Mouse (Mus musculus) embryonic facial prominence, embryonic 14.5 days (tissue): ENCODE results near the gene Plekhm1. TPM values are rescaled to one million over a fixed set of nuclear protein-coding genes. Genes with fewer than 3 reads are reported as not detected.

Experiments
- ATAC-seq: fragments of 200-750 bp; cut with Nextera tagmentation; 2 replicates; pipeline ENCODE4 v1.8.0; 2017; ENCODE audit warnings: low read depth, moderate number of reproducible peaks, moderate TSS enrichment
- DNase-seq: peaks from one replicate; pipeline ENCODE4 v3.0.0-alpha.2; 2015; ENCODE audit warnings: low spot score
- H3K27ac ChIP-seq: fragments of 300-500 bp; sonication (generic); replicated peaks from 2 replicates; pipeline ENCODE4 v1.5.1; 2014; ENCODE audit warnings: low read depth, mild to moderate bottlenecking, low read length, moderate library complexity
- H3K27me3 ChIP-seq: fragments of 300-500 bp; sonication (generic); replicated peaks from 2 replicates; pipeline ENCODE4 v1.6.1; 2014; ENCODE audit warnings: low read length; ENCODE audit not compliant: control insufficient read depth, insufficient read depth
- H3K36me3 ChIP-seq: fragments of 300-500 bp; sonication (generic); 2 replicates; pipeline ENCODE4 v1.6.1; 2014; ENCODE audit warnings: low read length, mixed read lengths; ENCODE audit not compliant: control insufficient read depth, insufficient read depth
- H3K4me1 ChIP-seq: fragments of 300-500 bp; sonication (generic); 2 replicates; pipeline ENCODE4 v1.6.1; 2014; ENCODE audit warnings: antibody characterized with exemption, low read length; ENCODE audit not compliant: control insufficient read depth, insufficient read depth
- H3K4me2 ChIP-seq: fragments of 300-500 bp; sonication (generic); 2 replicates; pipeline ENCODE4 v1.6.1; 2014; ENCODE audit warnings: low read depth, mild to moderate bottlenecking, low read length, moderate library complexity, mixed read lengths
- H3K4me3 ChIP-seq: fragments of 300-500 bp; sonication (generic); 2 replicates; pipeline ENCODE4 v1.5.1; 2014; ENCODE audit warnings: low read depth, mild to moderate bottlenecking, low read length
- H3K9ac ChIP-seq: fragments of 300-500 bp; sonication (generic); 2 replicates; pipeline ENCODE4 v1.6.1; 2014; ENCODE audit warnings: low read depth, mild to moderate bottlenecking, low read length, moderate library complexity, mixed read lengths
- H3K9me3 ChIP-seq: fragments of 300-500 bp; sonication (generic); 2 replicates; pipeline ENCODE4 v1.6.1; 2016; ENCODE audit warnings: low read length; ENCODE audit not compliant: control insufficient read depth
- WGBS: fragments of 180-500 bp; shearing (Covaris S2); extraction: QIAGEN DNeasy Blood & Tissue Kit; methylation state at CpG from one replicate; pipeline ENCODE4 v1.1.7; 2014; 5-methylcytosine and 5-hydroxymethylcytosine counted together
- polyA plus RNA-seq: library from polyadenylated mRNA; unstranded; fragments of >200 nt; fragmentation: Nextera tagmentation; extraction: Ambion mirVana; gene quantifications from 2 replicates; pipeline ENCODE4 v1.2.1, GENCODE M21; 2014

Plekhm1 gene
- polyA plus RNA-seq, 1 experiment from 2014 or later = 8.1 TPM

- no peak overlapping the region for H3K4me3 ChIP-seq
- DNase-seq = no peak
- no peaks in the 10 kb centered on the region for H3K9me3 ChIP-seq
- WGBS = 85% methylated on average over 2 of the region's 2 CpGs
- H3K36me3 ChIP-seq = no peaks in the 10 kb centered on the region
- no peak for ATAC-seq
- H3K9ac ChIP-seq = no peak overlapping the region
- H3K4me1 ChIP-seq = peaks cover 15% of the 10 kb centered on the region
- H3K27me3 ChIP-seq = peaks cover 22% of the 10 kb centered on the region
- no peak overlapping the region for H3K27ac ChIP-seq
- H3K4me2 ChIP-seq = no peak overlapping the region
These were observed 75.3 kb downstream of the Plekhm1 start for GRCm38 (mm10) chr11:103337180-103337579.

- Histone ChIP-seq H3K4me2 (no peak overlapping the region), H3K4me3 (no peak overlapping the region), H3K27ac (no peak overlapping the region; the same call in 1 of the 2 replicates), H3K27me3 (peaks cover 22% of the 10 kb centered on the region), H3K4me1 (peaks cover 15% of the 10 kb centered on the region), H3K36me3 (no peaks in the 10 kb centered on the region), H3K9me3 (no peaks in the 10 kb centered on the region), H3K9ac (0 out of 2 replicates have a peak overlapping the region, but pooled peaks have one; percentile 3)
- WGBS = 81% methylated on average over 5 of the region's 5 CpGs
- DNase-seq (no peak), ATAC-seq (no peak)
These were observed 76.9 kb downstream of the Plekhm1 start for GRCm38 (mm10) chr11:103335561-103335960.

- ATAC-seq = peak; percentile 62; the same call in 1 of the 2 replicates
- H3K27ac ChIP-seq = no peak overlapping the region
- no peak overlapping the region for H3K4me2 ChIP-seq
- WGBS = 72% methylated on average over 9 of the region's 9 CpGs
- no peak overlapping the region for H3K4me3 ChIP-seq
- H3K9me3 ChIP-seq = no peaks in the 10 kb centered on the region
- peaks cover 22% of the 10 kb centered on the region for H3K27me3 ChIP-seq
- no peaks in the 10 kb centered on the region for H3K36me3 ChIP-seq
- peak; percentile 79 for DNase-seq
- H3K9ac ChIP-seq = no peak overlapping the region
- H3K4me1 ChIP-seq = peaks cover 11% of the 10 kb centered on the region
These were observed 77.6 kb downstream of the Plekhm1 start for GRCm38 (mm10) chr11:103334925-103335324.

- DNase-seq (peak; percentile 62), ATAC-seq (peak; percentile 37; the same call in 1 of the 2 replicates)
- H3K4me2 ChIP-seq = peak overlapping the region; percentile 46
- H3K4me3 ChIP-seq = peak overlapping the region; percentile 22
- H3K36me3 ChIP-seq = no peaks in the 10 kb centered on the region
- H3K27ac ChIP-seq = no peak overlapping the region
- no peaks in the 10 kb centered on the region for H3K9me3 ChIP-seq
- H3K27me3 ChIP-seq = peaks cover 22% of the 10 kb centered on the region
- WGBS = 13% methylated on average over 38 of the region's 40 CpGs
- peaks cover 9% of the 10 kb centered on the region for H3K4me1 ChIP-seq
- H3K9ac ChIP-seq = peak overlapping the region; percentile 37; the same call in 1 of the 2 replicates
These were observed 78.6 kb downstream of the Plekhm1 start for GRCm38 (mm10) chr11:103333719-103334398.

GRCm38 (mm10) chr11:103332890-103333651 lies 79.4 kb downstream of the Plekhm1 start:
- H3K27me3 ChIP-seq = peaks cover 22% of the 10 kb centered on the region
- peak overlapping the region; percentile 22 for H3K4me3 ChIP-seq
- WGBS = 23% methylated on average over 31 of the region's 34 CpGs
- no peak overlapping the region for H3K27ac ChIP-seq
- H3K4me2 ChIP-seq = peak overlapping the region; percentile 46
- no peak for DNase-seq
- peak; percentile 3; the same call in 1 of the 2 replicates for ATAC-seq
- H3K4me1 ChIP-seq = peaks cover 9% of the 10 kb centered on the region
- H3K9ac ChIP-seq = peak overlapping the region; percentile 28; the same call in 1 of the 2 replicates
- no peaks in the 10 kb centered on the region for H3K36me3 ChIP-seq
- H3K9me3 ChIP-seq = no peaks in the 10 kb centered on the region

- peak; percentile 38; the same call in 1 of the 2 replicates for ATAC-seq
- peak overlapping the region; percentile 28; the same call in 1 of the 2 replicates for H3K9ac ChIP-seq
- H3K27me3 ChIP-seq = peaks cover 22% of the 10 kb centered on the region
These were observed 80.1 kb downstream of the Plekhm1 start for GRCm38 (mm10) chr11:103332186-103332889.

GRCm38 (mm10) chr11:103331502-103332185 lies 80.8 kb downstream of the Plekhm1 start:
- Histone ChIP-seq H3K4me3 (no peak overlapping the region), H3K4me2 (no peak overlapping the region), H3K27ac (no peak overlapping the region), H3K27me3 (peaks cover 22% of the 10 kb centered on the region), H3K36me3 (no peaks in the 10 kb centered on the region), H3K4me1 (peaks cover 9% of the 10 kb centered on the region), H3K9ac (no peak overlapping the region), H3K9me3 (no peaks in the 10 kb centered on the region)
- DNase-seq (no peak), ATAC-seq (no peak)
- 97% methylated on average over 9 of the region's 10 CpGs for WGBS

More at GRCm38 (mm10) chr11:103332186-103332889, 80.1 kb downstream of the Plekhm1 start:
- WGBS = 26% methylated on average over 18 of the region's 18 CpGs
- Histone ChIP-seq H3K4me3 (peak overlapping the region; percentile 22), H3K27ac (no peak overlapping the region), H3K4me2 (peak overlapping the region; percentile 46), H3K4me1 (peaks cover 9% of the 10 kb centered on the region), H3K36me3 (no peaks in the 10 kb centered on the region), H3K9me3 (no peaks in the 10 kb centered on the region)
- peak; percentile 87 for DNase-seq
